Mouse (Mus musculus) thymus, adult 18-20 months (tissue): ENCODE results near the gene Tsc22d1.

Experiments used
- DNase-seq, 2 experiments: peaks; one replicate each; pipeline ENCODE4 v3.0.0; 2022; ENCODE audit warnings: mixed read lengths in 2 of 2

The Tsc22d1 gene

GRCm38 (mm10) chr14:76488101-76489044, 73.6 kb downstream of the Tsc22d1 start:
- DNase-seq, result no peak

GRCm38 (mm10) chr14:76489128-76489527, 74.4 kb downstream of the Tsc22d1 start:
- no peak for DNase-seq

GRCm38 (mm10) chr14:76495022-76495421, 80.3 kb downstream of the Tsc22d1 start:
- DNase-seq, result no peak

- DNase-seq, result no peak
Observed at GRCm38 (mm10) chr14:76497187-76497586, 82.4 kb downstream of the Tsc22d1 start.

GRCm38 (mm10) chr14:76498210-76498609, 83.4 kb downstream of the Tsc22d1 start:
- no peak for DNase-seq

- no peak for DNase-seq
Observed at GRCm38 (mm10) chr14:76499492-76499891, 84.7 kb downstream of the Tsc22d1 start.

- no peak for DNase-seq
Observed at GRCm38 (mm10) chr14:76500036-76500435, 85.3 kb downstream of the Tsc22d1 start.

GRCm38 (mm10) chr14:76503231-76503851, 88.6 kb downstream of the Tsc22d1 start:
- no peak for DNase-seq

- peak; percentile 79 to 82 for DNase-seq
Observed at GRCm38 (mm10) chr14:76504121-76504737, 89.5 kb downstream of the Tsc22d1 start.

GRCm38 (mm10) chr14:76505101-76505438, 90.3 kb downstream of the Tsc22d1 start:
- DNase-seq, result no peak

GRCm38 (mm10) chr14:76505439-76506220, 90.9 kb downstream of the Tsc22d1 start:
- peak; percentile 40 for DNase-seq

- no peak for DNase-seq
Observed at GRCm38 (mm10) chr14:76506425-76507205, 91.9 kb downstream of the Tsc22d1 start.

- DNase-seq, result no peak
Observed at GRCm38 (mm10) chr14:76507357-76507756, 92.6 kb downstream of the Tsc22d1 start.

GRCm38 (mm10) chr14:76507804-76508500, 93.2 kb downstream of the Tsc22d1 start:
- DNase-seq, result no peak

GRCm38 (mm10) chr14:76508701-76509100, 93.9 kb downstream of the Tsc22d1 start:
- no peak for DNase-seq

GRCm38 (mm10) chr14:76511971-76512370, 97.2 kb downstream of the Tsc22d1 start:
- no peak for DNase-seq

- no peak for DNase-seq
Observed at GRCm38 (mm10) chr14:76513395-76514049, 98.8 kb downstream of the Tsc22d1 start.

- DNase-seq, result no peak
Observed at GRCm38 (mm10) chr14:76514050-76514585, 99.4 kb downstream of the Tsc22d1 start.

GRCm38 (mm10) chr14:76515620-76516019, 100.9 kb downstream of the Tsc22d1 start:
- no peak for DNase-seq

GRCm38 (mm10) chr14:76518217-76518616, 103.5 kb downstream of the Tsc22d1 start:
- DNase-seq, result no peak

GRCm38 (mm10) chr14:76520606-76521005, 105.8 kb downstream of the Tsc22d1 start:
- no peak for DNase-seq
